Mouse (Mus musculus) E14TG2a.4 (cell line): ENCODE measurements around the gene Pgr.

Experiments
- CTCF ChIP-seq: conservative IDR thresholded peaks from 2 replicates; pipeline ENCODE4 v1.5.1; 2014; ENCODE audit warnings: low read length
- NANOG ChIP-seq: IDR thresholded peaks from 2 replicates; pipeline ENCODE4 v1.6.1; 2014; ENCODE audit warnings: borderline replicate concordance, low read length, mixed read lengths
- POU5F1 ChIP-seq: IDR thresholded peaks from 2 replicates; pipeline ENCODE4 v1.6.1; 2014; ENCODE audit warnings: low read length, borderline replicate concordance

DNA sequence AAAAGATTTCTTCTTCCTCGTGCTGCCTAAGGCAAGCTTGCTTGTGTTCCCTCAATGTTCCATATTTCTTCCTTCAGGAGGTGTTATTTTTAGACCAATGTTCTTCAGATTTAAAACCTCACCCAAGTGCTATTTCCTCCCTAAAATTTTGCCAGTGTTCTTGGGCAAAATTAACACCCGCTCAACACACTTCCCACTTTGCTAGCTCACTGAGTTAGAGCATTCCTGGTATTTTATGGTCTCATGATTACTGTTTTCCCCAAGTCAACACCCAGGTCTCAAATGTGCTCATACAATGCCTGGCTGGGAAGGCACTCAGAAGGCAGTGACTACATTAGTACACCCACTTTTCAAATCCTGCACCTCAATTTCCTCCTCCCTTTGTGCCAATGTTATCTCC lies 27.9 kb downstream of the Pgr start:
- TF ChIP-seq CTCF (no peak), POU5F1 (no peak), NANOG (no peak)
